ENCODE assay signal across 14 mouse cellular contexts in genomic region chr9:78623301-78623747, GRCm38 (mm10). TPM values are rescaled to one million over a fixed set of nuclear protein-coding genes. Genes with fewer than 3 reads are reported as not detected.
DNase-seq lines count a peak whose midpoint lies in the region; ATAC-seq lines count a peak whose summit lies in the region.
"Had no signal": no experiment of that assay in that cellular context is flagged by ENCODE, and none has a peak within 500 bp of the region (broad histone marks: within the 10 kb centered on the region; RNA-seq: fewer than 3 reads in every experiment).

No protein-coding gene starts in this region.

- 67% methylated on average over 10 of the region's 10 CpGs for WGBS in embryonic facial prominence, embryonic 14.5 days
- 81% methylated on average over 10 of the region's 10 CpGs for whole genome bisulfite sequencing in embryonic facial prominence, embryonic 10.5 days

- no peak overlapping the region for H3K27ac ChIP-seq in embryonic facial prominence, embryonic 14.5 days (replicated peaks; ENCODE audit: low read depth, low read length)
- H3K27ac ChIP-seq in embryonic facial prominence, embryonic 10.5 days (replicated peaks) = no peak overlapping the region

- no peak for ATAC-seq in embryonic facial prominence, embryonic 14.5 days (ENCODE audit: low read depth)
- ATAC-seq in CD4-positive, CD25-positive, alpha-beta regulatory T cell, adult 4 months = no peak
- ATAC-seq: forebrain, postnatal 0 days; inflammation-experienced regulatory T-cells, adult 6 months had no signal

- H3K9me3 ChIP-seq in embryonic facial prominence, embryonic 14.5 days (ENCODE audit: control insufficient read depth, low read length) = no peaks in the 10 kb centered on the region
- no peaks in the 10 kb centered on the region for H3K9me3 ChIP-seq in embryonic facial prominence, embryonic 10.5 days

- no peaks in the 10 kb centered on the region for H3K27me3 ChIP-seq in embryonic facial prominence, embryonic 14.5 days (replicated peaks; ENCODE audit: control insufficient read depth, insufficient read depth, low read length)
- H3K27me3 ChIP-seq in embryonic facial prominence, embryonic 10.5 days (replicated peaks; ENCODE audit: low read depth, poor library complexity, severe bottlenecking) = no peaks in the 10 kb centered on the region

- no peak overlapping the region for H3K9ac ChIP-seq in embryonic facial prominence, embryonic 14.5 days (ENCODE audit: low read depth, low read length)
- H3K9ac ChIP-seq: forebrain, postnatal 0 days had no signal

- DNase-seq in embryonic facial prominence, embryonic 14.5 days (ENCODE audit: low spot score) = peak; percentile 45
- DNase-seq in embryonic facial prominence, embryonic 10.5 days (ENCODE audit: low spot score) = no peak
- peak; percentile 44 to 70 for DNase-seq in urinary bladder, adult 18-20 months (ENCODE audit: low spot score in 2 of 2)
- DNase-seq in urinary bladder, postnatal 10 days (ENCODE audit: low spot score) = no peak
- peak; percentile 95 for DNase-seq in fibroblast of lung, adult 2 months (ENCODE audit: low read depth)
- peak; percentile 41 for DNase-seq in urinary bladder, postnatal 25 days (ENCODE audit: low spot score)
- DNase-seq in ovary, postnatal 36 days (ENCODE audit: low spot score) = no peak
- DNase-seq: cerebellum, postnatal 25 days; forebrain, postnatal 0 days; heart, postnatal 36 days; kidney, postnatal 10 days; lung, adult 2 months had no signal

- no peak overlapping the region for H3K4me3 ChIP-seq in embryonic facial prominence, embryonic 14.5 days (ENCODE audit: low read depth, low read length)
- no peak overlapping the region for H3K4me3 ChIP-seq in embryonic facial prominence, embryonic 10.5 days

- H3K36me3 ChIP-seq in embryonic facial prominence, embryonic 14.5 days (ENCODE audit: control insufficient read depth, insufficient read depth, low read length) = no peaks in the 10 kb centered on the region
- H3K36me3 ChIP-seq in embryonic facial prominence, embryonic 10.5 days (replicated peaks) = no peaks in the 10 kb centered on the region

- H3K4me2 ChIP-seq in embryonic facial prominence, embryonic 14.5 days (ENCODE audit: low read depth, low read length) = no peak overlapping the region

- H3K4me1 ChIP-seq in embryonic facial prominence, embryonic 14.5 days (ENCODE audit: control insufficient read depth, insufficient read depth, low read length) = no peaks in the 10 kb centered on the region
- H3K4me1 ChIP-seq in embryonic facial prominence, embryonic 10.5 days = no peaks in the 10 kb centered on the region

RNA-seq across cellular contexts. Expression of gene Cd109, which starts 8.0 kb away (rescaled TPM):
- 18.6 and 20.3 TPM in 2 replicates for polyA plus RNA-seq in embryonic facial prominence, embryonic 14.5 days (2014; fragmentation: Nextera tagmentation; extraction: Ambion mirVana)
- polyA plus RNA-seq in embryonic facial prominence, embryonic 10.5 days (2016; fragmentation: Nextera tagmentation; extraction: Ambion mirVana) = 4.0 and 4.4 TPM in 2 replicates
- not detected for polyA plus RNA-seq in CD4-positive, CD25-positive, alpha-beta regulatory T cell, adult 4 months (2017; shearing (Covaris generic))

RNA-seq across cellular contexts. Expression of gene Slc17a5, which starts 35.5 kb away (rescaled TPM):
- polyA plus RNA-seq in embryonic facial prominence, embryonic 14.5 days (2014; fragmentation: Nextera tagmentation; extraction: Ambion mirVana) = 13.1 and 15.4 TPM in 2 replicates
- 9.5 and 11.2 TPM in 2 replicates for polyA plus RNA-seq in embryonic facial prominence, embryonic 10.5 days (2016; fragmentation: Nextera tagmentation; extraction: Ambion mirVana)
- 10 to 100 TPM; 11.0 to 11.8 TPM for polyA plus RNA-seq in CD4-positive, CD25-positive, alpha-beta regulatory T cell, adult 4 months (2017; shearing (Covaris generic))

Comparison
In these comparisons a context has a peak if more than half of its experiments do, and no peak if none do; other contexts are left out.
1. DNase-seq: peak in embryonic facial prominence, embryonic 14.5 days (single experiment), urinary bladder, adult 18-20 months (2 of 2), fibroblast of lung, adult 2 months (single experiment) and urinary bladder, postnatal 25 days (single experiment); none in embryonic facial prominence, embryonic 10.5 days (single experiment), urinary bladder, postnatal 10 days (single experiment) and ovary, postnatal 36 days (single experiment).